Mouse (Mus musculus) ES-E14 (cell line): ENCODE measurements around the gene Gif. TPM values are rescaled to one million over a fixed set of nuclear protein-coding genes. Genes with fewer than 3 reads are reported as not detected.
A peak's percentile ranks its signal among the peaks of the same experiment; 100 is the strongest.

Experiments used
- DNase-seq: peaks from one replicate; pipeline ENCODE4 v3.0.0-alpha.2; 2013; ENCODE audit warnings: low read depth, low spot score
- H3K27ac ChIP-seq: 2 replicates; pipeline ENCODE4 v1.5.1; 2012; ENCODE audit warnings: low read depth, mild to moderate bottlenecking, low read length, moderate library complexity, mixed read lengths; ENCODE audit not compliant: poor library complexity, insufficient read depth, severe bottlenecking
- H3K36me3 ChIP-seq: 2 replicates; pipeline ENCODE4 v1.6.1; 2012; ENCODE audit warnings: mild to moderate bottlenecking, low read length, moderate library complexity, mixed read lengths; ENCODE audit not compliant: control insufficient read depth, poor library complexity, insufficient read depth, severe bottlenecking
- H3K4me1 ChIP-seq, 2 experiments: fragments of 150-350 bp in 1 of 2; sonication (generic) in 1 of 2; 2 replicates each; pipeline ENCODE4 v1.6.1; 2012; ENCODE audit warnings: low read length in 2 of 2, mild to moderate bottlenecking in 1 of 2, mixed read lengths in 1 of 2; ENCODE audit not compliant: control insufficient read depth in 2 of 2, insufficient read depth in 2 of 2, poor library complexity in 1 of 2
- H3K4me3 ChIP-seq, 2 experiments: fragments of 150-350 bp in 1 of 2; sonication (generic) in 1 of 2; 2 replicates each; pipeline ENCODE4 v1.5.1; 2012; ENCODE audit warnings: low read length in 2 of 2, low read depth in 1 of 2, mild to moderate bottlenecking in 1 of 2, mixed read lengths in 1 of 2; ENCODE audit not compliant: insufficient read depth in 1 of 2, poor library complexity in 1 of 2, severe bottlenecking in 1 of 2
- H3K9ac ChIP-seq: 2 replicates; pipeline ENCODE4 v1.6.1; 2012; ENCODE audit warnings: low read depth, mild to moderate bottlenecking, low read length, mixed read lengths; ENCODE audit not compliant: poor library complexity, insufficient read depth, severe bottlenecking
- H3K9me3 ChIP-seq: fragments of 150-350 bp; sonication (generic); 2 replicates; pipeline ENCODE4 v1.6.1; 2012; ENCODE audit warnings: low read depth, mild to moderate bottlenecking, low read length; ENCODE audit not compliant: control insufficient read depth, insufficient read depth
- CHD2 ChIP-seq: IDR thresholded peaks from 2 replicates; pipeline ENCODE4 v1.6.1; 2014; ENCODE audit warnings: mild to moderate bottlenecking, low read depth, low read length, inconsistent platforms
- HCFC1 ChIP-seq: IDR thresholded peaks from 2 replicates; pipeline ENCODE4 v1.6.1; 2012; ENCODE audit warnings: low read length, inconsistent platforms, borderline replicate concordance; ENCODE audit not compliant: insufficient read depth
- MAFK ChIP-seq: IDR thresholded peaks from 2 replicates; pipeline ENCODE4 v1.6.1; 2014; ENCODE audit warnings: mild to moderate bottlenecking, low read depth, low read length, inconsistent platforms; ENCODE audit not compliant: insufficient read depth
- ZC3H11A ChIP-seq: IDR thresholded peaks from 2 replicates; pipeline ENCODE4 v1.6.1; 2012; ENCODE audit warnings: low read depth, mild to moderate bottlenecking, inconsistent platforms, low read length, borderline replicate concordance
- ZNF384 ChIP-seq: IDR thresholded peaks from 2 replicates; pipeline ENCODE4 v1.6.1; 2012; ENCODE audit warnings: low read depth, low read length, inconsistent platforms
- in situ Hi-C, 2 experiments: fragments of 600-800 bp; cut with MboI; formaldehyde crosslinking; loops; one replicate each; pipeline ENCODE4 v1.15.1; 2025; ENCODE audit warnings: low sequenced_read_pairs in 2 of 2, inconsistent platforms in 1 of 2; ENCODE audit not compliant: unreplicated experiment in 2 of 2
- total RNA-seq: library from RNA; depleted of rRNA; stranded (reverse); fragments of 300-350 nt; gene quantifications from 2 replicates; pipeline ENCODE4 v1.2.3, GENCODE M21; 2012

Gene Gif
- total RNA-seq, 1 experiment: not detected

- Histone ChIP-seq H3K36me3 (no peaks in the 10 kb centered on the region), H3K9ac (no peak overlapping the region), H3K4me1 (no peaks in the 10 kb centered on the region; a peak in 1 of 4 replicates), H3K27ac (no peak overlapping the region), H3K9me3 (no peaks in the 10 kb centered on the region), H3K4me3 (no peak overlapping the region)
- no peak for DNase-seq
- no peak for TF ChIP-seq ZNF384
- TF ChIP-seq HCFC1: no peak
- TF ChIP-seq MAFK: no peak
- no peak for TF ChIP-seq ZC3H11A
- TF ChIP-seq CHD2: no peak
- in situ Hi-C loops: no loop called here
Measured at GRCm38 (mm10) chr19:11745680-11746079, 1.7 kb upstream of the Gif start.

- Histone ChIP-seq H3K9me3 (no peaks in the 10 kb centered on the region), H3K4me1 (no peaks in the 10 kb centered on the region), H3K9ac (no peak overlapping the region), H3K36me3 (no peaks in the 10 kb centered on the region), H3K27ac (no peak overlapping the region), H3K4me3 (no peak overlapping the region)
- in situ Hi-C loops: no loop called here
- DNase-seq: no peak
- TF ChIP-seq MAFK: no peak
- no peak for TF ChIP-seq CHD2
- no peak for TF ChIP-seq HCFC1
- TF ChIP-seq ZNF384: no peak
- TF ChIP-seq ZC3H11A: no peak
Measured at GRCm38 (mm10) chr19:11765059-11765458, 17.7 kb downstream of the Gif start.

- DNase-seq: no peak
Measured at GRCm38 (mm10) chr19:11766413-11766812, 19.1 kb downstream of the Gif start.

GRCm38 (mm10) chr19:11768163-11768562 is 20.8 kb downstream of the Gif start:
- Histone ChIP-seq H3K36me3 (no peaks in the 10 kb centered on the region), H3K4me3 (no peak overlapping the region), H3K27ac (no peak overlapping the region), H3K4me1 (no peaks in the 10 kb centered on the region), H3K9me3 (no peaks in the 10 kb centered on the region), H3K9ac (no peak overlapping the region)
- DNase-seq: no peak
- no peak for TF ChIP-seq CHD2
- TF ChIP-seq ZNF384: no peak
- TF ChIP-seq ZC3H11A: peak; percentile 71; the same call in 1 of the 2 replicates
- in situ Hi-C loops: no loop called here

More at GRCm38 (mm10) chr19:11766413-11766812, 19.1 kb downstream of the Gif start:
- Histone ChIP-seq H3K9me3 (no peaks in the 10 kb centered on the region), H3K27ac (no peak overlapping the region), H3K9ac (no peak overlapping the region), H3K4me1 (no peaks in the 10 kb centered on the region), H3K4me3 (no peak overlapping the region), H3K36me3 (no peaks in the 10 kb centered on the region)
- in situ Hi-C loops: no loop called here
- TF ChIP-seq CHD2 (no peak), ZNF384 (no peak), MAFK (no peak), HCFC1 (no peak), ZC3H11A (no peak)

GRCm38 (mm10) chr19:11769257-11769920 is 22.0 kb downstream of the Gif start:
- in situ Hi-C loops: no loop called here
- Histone ChIP-seq H3K4me3 (peak overlapping the region in 1 of 2 experiments; percentile 88; a peak in 2 of 4 replicates), H3K36me3 (peaks cover 6% of the 10 kb centered on the region), H3K4me1 (no peaks in the 10 kb centered on the region), H3K9me3 (no peaks in the 10 kb centered on the region), H3K27ac (no peak overlapping the region), H3K9ac (no peak overlapping the region)
- TF ChIP-seq ZNF384 (no peak), CHD2 (no peak), MAFK (no peak), ZC3H11A (no peak), HCFC1 (no peak)
- no peak for DNase-seq
